Mouse (Mus musculus): ENCODE measurements around the gene Ctnnb1. TPM values are rescaled to one million over a fixed set of nuclear protein-coding genes. Genes with fewer than 3 reads are reported as not detected.
A peak's percentile ranks its signal among the peaks of the same experiment; 100 is the strongest.

Gene Ctnnb1
- polyA plus RNA-seq, 1 experiment: 234 TPM

DNA sequence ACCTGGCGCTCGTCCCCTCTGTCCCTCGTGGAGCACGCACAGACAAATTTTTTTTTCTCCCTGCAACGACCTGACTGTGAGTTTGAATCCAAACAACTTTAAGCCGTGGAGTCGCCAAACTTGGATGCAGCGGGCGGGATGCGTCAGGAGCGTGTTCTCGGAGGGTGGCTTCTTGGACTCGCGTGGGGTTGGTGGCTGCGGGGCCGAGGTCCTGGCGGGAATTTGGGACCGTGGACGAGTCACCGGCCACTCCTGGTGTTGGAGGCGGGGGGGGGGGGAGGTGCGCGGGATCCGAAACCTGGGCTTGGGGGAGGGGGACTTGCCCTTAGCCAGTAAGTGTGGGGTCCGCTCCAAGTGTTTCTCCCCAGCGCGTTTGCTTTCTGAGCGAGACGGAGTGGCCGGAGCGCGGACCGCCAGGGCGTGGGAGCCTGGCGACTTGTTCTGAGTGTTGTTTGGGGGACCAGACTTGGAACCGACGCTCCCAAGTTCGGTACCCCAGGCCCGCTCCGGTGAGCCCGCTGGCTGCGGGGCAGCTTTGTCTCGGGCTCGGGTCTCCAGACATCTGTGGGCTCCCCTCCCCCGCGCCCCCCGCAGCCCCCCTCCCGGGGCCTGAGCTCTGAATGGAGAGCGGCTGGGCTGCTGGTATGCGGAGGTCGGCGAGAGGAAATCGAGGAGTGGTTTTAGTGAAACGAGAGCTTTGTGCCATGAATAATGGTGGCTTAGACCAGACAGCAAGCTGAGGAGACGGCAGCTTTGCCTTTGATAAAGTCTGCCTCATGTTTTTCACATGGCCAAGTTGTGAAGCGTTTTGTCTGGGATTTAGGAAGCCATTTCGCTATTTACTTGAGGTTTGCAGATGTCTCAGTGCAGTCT lies 5.1 kb downstream of the Ctnnb1 start:
- peaks cover 31% of the 10 kb centered on the region for H3K4me1 ChIP-seq (ENCODE audit: control insufficient read depth, insufficient read depth, low read length)
- TF ChIP-seq POLR2A (IDR thresholded peaks at IDR 0.05; ENCODE audit: borderline replicate concordance, low read depth, low read length) (no peak), CTCF (IDR thresholded peaks at IDR 0.05; ENCODE audit: low read depth, low read length) (no peak)
- H3K27ac ChIP-seq (ENCODE audit: insufficient read depth, low read depth, low read length): peak overlapping the region; percentile 69

DNA sequence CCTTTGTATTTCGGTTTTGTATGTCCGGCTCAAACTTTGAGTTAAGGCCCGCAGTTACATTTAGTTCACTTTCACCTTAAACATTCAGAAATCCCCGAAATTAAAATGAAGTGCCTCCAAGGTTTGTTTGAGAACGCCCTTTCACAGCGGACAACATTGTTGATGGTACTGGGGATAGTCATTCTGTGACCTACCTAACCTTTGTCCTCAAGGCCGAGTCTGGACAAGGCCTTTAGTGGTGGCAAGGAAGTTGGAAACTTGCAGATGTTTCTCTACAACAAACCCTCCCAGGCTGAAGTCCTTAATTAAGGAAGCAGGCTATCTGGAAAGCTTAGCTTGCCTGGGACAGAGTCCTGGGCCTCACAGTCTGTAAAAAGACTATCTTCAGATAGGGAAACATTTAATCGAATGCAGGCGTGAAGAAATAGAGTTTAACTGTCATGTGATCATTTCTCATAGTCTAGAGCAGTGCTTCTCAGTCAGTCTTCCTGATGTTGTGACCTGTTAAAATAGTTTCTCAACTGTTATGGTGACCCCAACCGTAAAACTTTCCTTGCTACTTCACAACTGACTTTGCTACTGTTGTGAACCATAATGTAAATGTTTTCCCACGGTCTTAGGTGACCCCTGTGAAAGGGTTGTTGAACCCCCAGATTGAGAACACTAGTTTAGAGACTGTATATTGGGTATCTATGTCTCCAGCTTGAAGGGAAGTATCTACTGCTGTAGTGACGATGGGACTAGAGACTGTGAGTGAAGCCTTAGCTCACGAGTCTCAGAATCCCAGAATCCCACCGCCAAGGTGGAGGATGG lies 6.0 kb downstream of the Ctnnb1 start:
- Histone ChIP-seq H3K27ac (ENCODE audit: insufficient read depth, low read depth, low read length) (peak overlapping the region; percentile 69), H3K4me1 (ENCODE audit: control insufficient read depth, insufficient read depth, low read length) (peaks cover 39% of the 10 kb centered on the region)
- TF ChIP-seq POLR2A (IDR thresholded peaks at IDR 0.05; ENCODE audit: borderline replicate concordance, low read depth, low read length): no peak
- no peak for TF ChIP-seq CTCF (IDR thresholded peaks at IDR 0.05; ENCODE audit: low read depth, low read length)

More for the DNA sequence above, 5.1 kb downstream of the Ctnnb1 start:
- peak overlapping the region; percentile 76 for H3K4me3 ChIP-seq (ENCODE audit: insufficient read depth, low read length)

DNA sequence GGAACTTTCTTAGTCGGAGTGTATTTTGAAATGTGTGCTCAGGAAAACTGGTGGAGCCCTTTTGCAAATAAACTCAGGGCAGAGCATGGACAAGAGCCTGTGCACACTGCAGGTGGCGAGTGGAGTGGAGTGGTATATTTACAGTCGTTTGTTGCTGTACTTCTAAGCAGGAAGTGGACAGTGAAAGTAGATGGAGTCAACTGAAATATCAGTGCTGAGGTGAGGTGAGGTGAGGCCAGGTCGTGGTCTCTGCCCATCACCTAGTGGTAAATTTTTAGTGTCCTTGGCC lies 6.6 kb downstream of the Ctnnb1 start:
- peaks cover 45% of the 10 kb centered on the region for H3K4me1 ChIP-seq (ENCODE audit: control insufficient read depth, insufficient read depth, low read length)
- peak overlapping the region; percentile 76 for H3K4me3 ChIP-seq (ENCODE audit: insufficient read depth, low read length)
- TF ChIP-seq CTCF (IDR thresholded peaks at IDR 0.05; ENCODE audit: low read depth, low read length) (no peak), POLR2A (IDR thresholded peaks at IDR 0.05; ENCODE audit: borderline replicate concordance, low read depth, low read length) (no peak)
- H3K27ac ChIP-seq (ENCODE audit: insufficient read depth, low read depth, low read length): peak overlapping the region; percentile 69

More for the DNA sequence above, 6.0 kb downstream of the Ctnnb1 start:
- peak overlapping the region; percentile 76 for H3K4me3 ChIP-seq (ENCODE audit: insufficient read depth, low read length)

DNA sequence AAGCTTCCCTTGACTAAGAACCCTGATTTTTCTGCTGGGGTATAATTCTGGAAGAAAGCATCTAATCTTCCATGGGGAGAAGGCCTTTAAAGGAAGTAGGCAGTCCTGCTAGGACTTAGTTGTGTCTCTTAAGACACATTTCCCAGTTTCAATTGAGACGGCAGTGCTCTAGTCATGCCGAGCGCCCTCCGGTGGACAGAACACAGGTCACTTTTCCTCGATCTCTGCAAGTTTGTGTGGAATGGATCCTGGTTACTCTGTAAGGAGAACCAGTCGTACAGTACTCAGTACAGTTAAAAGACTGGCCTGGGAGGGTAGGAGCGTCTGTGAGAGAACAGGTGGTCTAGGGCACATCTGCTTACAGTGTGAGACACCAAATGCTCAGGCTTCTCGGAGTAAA lies 7.3 kb downstream of the Ctnnb1 start:
- Histone ChIP-seq H3K4me1 (ENCODE audit: control insufficient read depth, insufficient read depth, low read length) (peaks cover 53% of the 10 kb centered on the region), H3K27ac (ENCODE audit: insufficient read depth, low read depth, low read length) (no peak overlapping the region), H3K4me3 (ENCODE audit: insufficient read depth, low read length) (peak overlapping the region; percentile 42)
- TF ChIP-seq CTCF (IDR thresholded peaks at IDR 0.05; ENCODE audit: low read depth, low read length): peak; percentile 82
- TF ChIP-seq POLR2A (IDR thresholded peaks at IDR 0.05; ENCODE audit: borderline replicate concordance, low read depth, low read length): no peak

DNA sequence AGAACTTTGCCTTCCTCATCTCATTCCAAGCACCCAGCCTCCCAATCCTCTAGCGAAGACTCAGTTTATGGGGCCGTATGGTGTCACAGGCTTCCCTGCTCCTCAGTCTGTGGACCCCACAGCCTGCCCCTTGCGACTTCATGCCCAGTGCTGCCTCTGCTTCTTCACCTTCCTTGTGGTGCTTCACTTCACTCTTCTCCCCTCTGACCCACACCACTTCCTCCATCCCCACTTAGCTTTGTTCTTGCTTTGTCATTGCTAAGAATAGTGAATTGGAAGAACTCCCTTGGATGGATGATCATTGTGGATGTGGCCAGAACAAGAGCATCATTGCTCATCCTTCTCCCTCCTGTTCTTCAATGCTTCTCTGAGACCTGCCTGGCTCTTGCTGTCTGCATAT lies 11.8 kb downstream of the Ctnnb1 start:
- no peak for TF ChIP-seq POLR2A (IDR thresholded peaks at IDR 0.05; ENCODE audit: borderline replicate concordance, low read depth, low read length)
- H3K4me1 ChIP-seq (ENCODE audit: control insufficient read depth, insufficient read depth, low read length): peaks cover 83% of the 10 kb centered on the region
- no peak overlapping the region for H3K4me3 ChIP-seq (ENCODE audit: insufficient read depth, low read length)
- no peak overlapping the region for H3K27ac ChIP-seq (ENCODE audit: insufficient read depth, low read depth, low read length)

DNA sequence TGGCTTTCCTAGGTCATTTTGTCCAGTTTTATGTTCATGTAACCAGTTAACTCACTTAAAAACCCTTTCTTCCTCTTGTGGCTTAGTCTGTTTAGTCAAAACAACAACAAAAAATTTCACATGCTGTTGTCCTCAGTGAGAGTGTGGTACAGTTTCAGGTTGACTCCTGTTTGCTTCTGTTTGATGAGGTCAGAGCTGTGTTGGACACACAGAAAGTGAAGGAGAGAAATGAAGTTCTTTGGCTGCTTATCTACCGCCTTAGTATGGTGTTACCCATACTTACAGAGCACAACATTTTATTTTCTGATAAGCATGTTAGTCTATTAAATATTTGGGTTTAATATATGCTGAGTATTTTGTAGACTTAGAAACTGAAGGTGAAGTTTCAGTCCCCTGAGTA lies 14.7 kb downstream of the Ctnnb1 start:
- Histone ChIP-seq H3K4me1 (ENCODE audit: control insufficient read depth, insufficient read depth, low read length) (peaks cover 72% of the 10 kb centered on the region), H3K4me3 (ENCODE audit: insufficient read depth, low read length) (no peak overlapping the region), H3K27ac (ENCODE audit: insufficient read depth, low read depth, low read length) (no peak overlapping the region)
- TF ChIP-seq POLR2A (IDR thresholded peaks at IDR 0.05; ENCODE audit: borderline replicate concordance, low read depth, low read length): no peak
- no peak for TF ChIP-seq CTCF (IDR thresholded peaks at IDR 0.05; ENCODE audit: low read depth, low read length)

DNA sequence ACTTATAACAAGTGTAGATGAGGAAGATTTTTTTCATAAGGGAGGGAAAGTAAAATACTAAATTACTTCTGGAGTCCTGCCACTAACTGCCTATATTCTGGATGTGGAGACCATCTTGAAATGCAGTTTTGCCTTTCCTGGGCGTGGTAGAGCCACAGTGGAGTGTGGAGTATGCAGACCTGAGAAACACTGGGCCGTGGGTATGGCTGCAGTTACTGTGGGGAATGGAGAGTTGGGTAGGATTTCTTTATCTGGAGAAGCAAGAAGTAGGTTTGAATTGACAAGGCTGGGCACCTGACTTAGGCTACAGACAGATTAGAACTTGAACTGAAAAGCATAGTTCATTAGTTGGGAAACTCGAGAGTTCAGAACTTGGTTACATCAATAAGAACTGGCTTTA lies 15.2 kb downstream of the Ctnnb1 start:
- no peak for TF ChIP-seq POLR2A (IDR thresholded peaks at IDR 0.05; ENCODE audit: borderline replicate concordance, low read depth, low read length)
- no peak for TF ChIP-seq CTCF (IDR thresholded peaks at IDR 0.05; ENCODE audit: low read depth, low read length)
- no peak overlapping the region for H3K4me3 ChIP-seq (ENCODE audit: insufficient read depth, low read length)
- peaks cover 69% of the 10 kb centered on the region for H3K4me1 ChIP-seq (ENCODE audit: control insufficient read depth, insufficient read depth, low read length)
- no peak overlapping the region for H3K27ac ChIP-seq (ENCODE audit: insufficient read depth, low read depth, low read length)

DNA sequence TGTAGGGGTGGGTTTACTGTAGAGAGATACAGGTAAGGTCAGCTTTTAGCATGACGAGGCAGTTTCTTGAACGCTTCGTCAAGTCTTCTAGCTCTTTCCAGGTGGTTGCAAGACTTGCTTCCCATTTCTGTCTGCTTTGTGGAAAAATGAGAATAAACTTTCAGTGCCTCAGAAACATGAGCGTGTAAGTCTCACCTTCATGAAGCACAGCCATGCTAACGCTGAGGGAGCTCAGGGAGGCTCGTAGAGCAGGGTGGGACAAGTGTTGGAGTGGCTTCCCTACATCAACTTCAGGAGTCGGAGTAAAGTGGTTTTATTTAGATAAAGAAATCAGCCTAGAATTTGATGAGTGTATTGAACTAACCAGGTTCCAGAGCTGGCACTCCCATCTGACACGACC lies 17.1 kb downstream of the Ctnnb1 start:
- H3K27ac ChIP-seq (ENCODE audit: insufficient read depth, low read depth, low read length): no peak overlapping the region
- TF ChIP-seq CTCF (IDR thresholded peaks at IDR 0.05; ENCODE audit: low read depth, low read length): no peak
- TF ChIP-seq POLR2A (IDR thresholded peaks at IDR 0.05; ENCODE audit: borderline replicate concordance, low read depth, low read length): no peak
- H3K4me1 ChIP-seq (ENCODE audit: control insufficient read depth, insufficient read depth, low read length): peaks cover 50% of the 10 kb centered on the region
- no peak overlapping the region for H3K4me3 ChIP-seq (ENCODE audit: insufficient read depth, low read length)

DNA sequence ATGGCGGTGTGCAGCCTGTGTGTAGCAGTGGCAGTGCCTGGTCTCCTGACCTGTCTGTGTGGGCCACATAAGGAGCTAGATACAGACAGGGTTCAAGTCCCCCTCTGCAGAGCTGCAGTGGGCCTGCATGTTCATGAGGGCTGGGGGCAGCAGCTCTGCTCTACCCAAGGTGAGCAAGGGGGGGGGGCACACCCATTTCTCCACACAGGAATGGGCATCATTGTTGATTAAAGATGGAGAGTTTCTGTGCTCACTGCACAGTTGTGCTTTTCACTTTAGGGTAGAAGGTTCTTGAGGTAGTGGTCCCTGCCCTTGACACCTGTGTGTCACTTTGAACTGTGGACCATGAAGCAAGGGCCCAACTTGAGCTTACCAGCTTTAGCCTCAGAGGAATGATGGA lies 19.8 kb downstream of the Ctnnb1 start:
- no peak overlapping the region for H3K27ac ChIP-seq (ENCODE audit: insufficient read depth, low read depth, low read length)
- H3K4me1 ChIP-seq (ENCODE audit: control insufficient read depth, insufficient read depth, low read length): peaks cover 24% of the 10 kb centered on the region
- no peak for TF ChIP-seq CTCF (IDR thresholded peaks at IDR 0.05; ENCODE audit: low read depth, low read length)
- TF ChIP-seq POLR2A (IDR thresholded peaks at IDR 0.05; ENCODE audit: borderline replicate concordance, low read depth, low read length): no peak
- H3K4me3 ChIP-seq (ENCODE audit: insufficient read depth, low read length): no peak overlapping the region

DNA sequence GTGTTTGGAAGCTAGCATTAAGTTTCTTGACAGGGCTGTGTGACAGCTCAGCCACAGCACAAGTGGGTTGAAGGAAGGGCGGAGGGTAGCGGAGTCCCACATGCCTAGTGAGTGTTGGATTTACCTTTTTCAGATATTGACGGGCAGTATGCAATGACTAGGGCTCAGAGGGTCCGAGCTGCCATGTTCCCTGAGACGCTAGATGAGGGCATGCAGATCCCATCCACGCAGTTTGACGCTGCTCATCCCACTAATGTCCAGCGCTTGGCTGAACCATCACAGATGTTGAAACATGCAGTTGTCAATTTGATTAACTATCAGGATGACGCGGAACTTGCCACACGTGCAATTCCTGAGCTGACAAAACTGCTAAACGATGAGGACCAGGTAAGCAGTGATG lies 21.7 kb downstream of the Ctnnb1 start:
- Histone ChIP-seq H3K4me3 (ENCODE audit: insufficient read depth, low read length) (no peak overlapping the region), H3K4me1 (ENCODE audit: control insufficient read depth, insufficient read depth, low read length) (peaks cover 14% of the 10 kb centered on the region), H3K27ac (ENCODE audit: insufficient read depth, low read depth, low read length) (no peak overlapping the region)
- no peak for TF ChIP-seq POLR2A (IDR thresholded peaks at IDR 0.05; ENCODE audit: borderline replicate concordance, low read depth, low read length)
- no peak for TF ChIP-seq CTCF (IDR thresholded peaks at IDR 0.05; ENCODE audit: low read depth, low read length)

Data from bone marrow macrophage, adult 2 months (primary cell).